Mouse (Mus musculus) large intestine, adult 2 months (tissue): Measurements from ENCODE around the gene Fgfr2. TPM values are rescaled to one million over a fixed set of nuclear protein-coding genes. Genes with fewer than 3 reads are reported as not detected.

Experiments used
- DNase-seq: peaks from one replicate; pipeline ENCODE4 v3.0.0-alpha.2; 2012; ENCODE audit warnings: low read depth, low spot score
- WGBS: fragments of 180-500 bp; shearing (Covaris S2); methylation state at CpG from one replicate; pipeline ENCODE4 v1.1.7; 2018; 5-methylcytosine and 5-hydroxymethylcytosine counted together
- polyA plus RNA-seq: library from polyadenylated mRNA; depleted of rRNA; stranded (reverse); fragments of >200 nt; gene quantifications from 2 replicates; pipeline ENCODE4 v1.2.3, GENCODE M21; 2012

Fgfr2 gene
- polyA plus RNA-seq, 1 experiment, result 35.0 TPM

DNA sequence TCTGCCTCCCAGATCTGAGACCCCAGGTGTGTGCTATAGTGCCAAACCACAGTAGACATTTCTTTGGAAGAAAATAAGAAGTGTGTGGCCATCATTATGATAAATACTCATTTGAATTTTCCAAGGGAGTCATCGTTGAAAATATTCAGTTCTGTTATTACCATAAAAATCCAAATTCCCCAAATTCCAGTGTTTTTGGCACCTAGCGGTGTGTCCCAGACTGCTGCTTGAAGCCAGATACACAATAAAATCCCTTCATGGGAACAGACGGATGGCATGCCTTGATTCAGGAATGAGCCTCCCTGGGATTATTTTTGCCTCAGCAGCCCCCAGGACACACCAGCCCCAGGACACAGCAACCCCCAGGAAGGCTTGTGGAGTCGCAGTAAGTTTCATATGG, 1003.3 kb downstream of the Fgfr2 start:
- 80% methylated on average over 4 of the region's 4 CpGs for WGBS
- no peak for DNase-seq

DNA sequence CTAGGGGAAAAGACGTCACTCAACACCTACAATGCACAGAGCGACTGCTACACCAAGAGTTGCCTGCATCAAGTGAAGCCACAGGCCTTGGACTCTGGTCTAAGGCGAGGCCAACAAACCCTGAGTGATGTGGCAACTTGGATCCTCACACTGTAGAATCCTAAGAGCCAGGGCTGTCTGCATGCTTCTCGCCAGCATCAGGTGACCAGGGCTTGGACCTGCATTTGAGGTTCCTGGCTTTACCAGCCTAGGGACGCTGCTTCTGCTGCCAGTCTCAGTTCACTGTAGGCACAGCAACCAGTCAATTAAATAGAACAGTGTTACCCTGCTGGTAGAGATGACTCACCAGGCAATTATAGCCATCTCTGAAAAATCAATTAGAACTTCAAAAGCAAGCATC, 1011.4 kb downstream of the Fgfr2 start:
- 57% methylated on average over 5 of the region's 5 CpGs for WGBS
- DNase-seq, result no peak

GRCm38 (mm10) chr7:132110308-132110707, 1012.8 kb downstream of the Fgfr2 start:
- no peak for DNase-seq
- 64% methylated on average over 3 of the region's 3 CpGs for WGBS

DNA sequence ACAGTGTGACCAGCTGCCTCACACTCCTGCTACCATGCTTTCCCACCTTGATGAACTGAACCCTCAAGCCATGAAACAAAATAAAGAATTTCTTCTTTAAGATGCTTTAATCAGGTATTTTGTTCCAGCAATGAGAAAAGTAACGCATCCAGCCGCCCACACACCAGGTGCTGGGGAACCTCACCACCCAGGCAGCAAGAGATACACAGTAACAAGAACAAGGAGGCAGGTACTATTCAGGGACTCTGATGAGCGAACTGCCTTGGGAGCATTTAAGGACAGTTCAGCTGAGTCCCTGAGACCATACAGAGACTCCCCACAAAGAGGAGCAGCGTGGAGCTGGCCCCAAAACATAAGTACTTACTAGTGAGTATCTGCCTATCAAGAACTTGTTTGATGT, 1016.3 kb downstream of the Fgfr2 start:
- WGBS, result 80% methylated on average over 4 of the region's 4 CpGs
- no peak for DNase-seq

DNA sequence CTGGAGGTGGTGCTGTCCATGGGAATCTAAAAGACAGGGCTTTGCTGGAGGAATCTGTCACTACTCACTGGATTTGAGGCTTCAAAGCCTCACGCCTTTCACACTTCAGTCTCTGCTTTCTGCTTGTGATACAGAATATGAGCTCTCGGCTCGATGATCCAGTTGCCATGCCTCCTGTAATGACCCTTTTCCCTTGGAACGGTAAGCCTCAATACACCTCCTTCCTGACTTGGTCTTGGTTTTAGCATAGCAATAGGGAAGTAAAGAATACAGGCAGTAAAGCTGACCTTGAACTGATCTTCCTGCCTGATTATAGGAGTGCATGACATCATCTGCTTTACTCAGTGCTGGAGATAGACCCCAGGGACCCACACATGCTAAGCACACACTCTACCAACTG, 1017.8 kb downstream of the Fgfr2 start:
- no peak for DNase-seq
- WGBS, result 55% methylated on average over 4 of the region's 4 CpGs

GRCm38 (mm10) chr7:132098441-132098840, 1024.7 kb downstream of the Fgfr2 start:
- DNase-seq, result no peak
- whole genome bisulfite sequencing, result 64% methylated on average over 4 of the region's 4 CpGs

DNA sequence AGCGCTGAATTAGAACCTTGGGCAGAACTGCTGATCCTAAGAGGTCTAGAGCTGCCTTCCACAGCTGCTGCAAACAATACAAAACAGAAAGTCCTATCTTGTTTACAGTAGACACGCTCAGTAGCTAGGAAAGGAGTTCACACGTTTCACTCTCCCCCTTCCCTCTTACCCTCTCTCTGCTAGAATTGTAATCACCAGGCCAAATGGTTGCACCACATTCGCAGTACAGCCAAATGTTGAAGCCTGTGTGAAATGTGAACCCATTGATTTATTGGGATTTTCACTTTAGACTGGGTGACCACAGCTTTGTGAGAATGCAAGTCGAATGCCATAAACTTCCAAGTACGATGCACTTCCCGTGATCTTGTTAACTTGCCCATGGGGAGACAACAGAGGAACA, 1028.5 kb downstream of the Fgfr2 start:
- WGBS, result 67% methylated on average over 7 of the region's 7 CpGs
- no peak for DNase-seq

GRCm38 (mm10) chr7:132091551-132091950, 1031.6 kb downstream of the Fgfr2 start:
- WGBS, result 63% methylated on average over 7 of the region's 7 CpGs
- DNase-seq, result no peak

- no peak for DNase-seq
Observed at GRCm38 (mm10) chr7:132088606-132089005, 1034.5 kb downstream of the Fgfr2 start.

DNA sequence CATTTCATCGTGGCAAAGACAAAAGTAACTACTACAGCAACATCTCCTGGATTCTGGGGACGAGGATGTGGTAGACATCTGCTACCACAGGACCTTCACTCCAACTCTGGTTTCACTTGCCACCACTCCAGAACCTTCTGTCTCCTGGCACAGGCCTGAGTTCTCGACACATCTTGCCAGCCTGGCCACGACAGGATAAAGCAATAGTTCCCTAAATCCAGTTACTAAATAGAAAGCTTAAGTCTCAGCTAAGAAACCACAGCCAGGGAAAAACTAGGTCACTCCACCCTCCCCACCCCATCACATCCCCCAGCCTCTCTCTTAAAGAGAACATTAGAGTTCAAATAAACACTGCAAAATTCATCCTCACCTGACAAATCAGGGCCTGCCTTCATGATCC, 1035.0 kb downstream of the Fgfr2 start:
- 58% methylated on average over 4 of the region's 4 CpGs for WGBS
- no peak for DNase-seq

More at GRCm38 (mm10) chr7:132088606-132089005, 1034.5 kb downstream of the Fgfr2 start:
- WGBS, result 59% methylated on average over 6 of the region's 6 CpGs

- WGBS, result 38% methylated on average over 1 of the region's 1 CpGs
- no peak for DNase-seq
Observed at GRCm38 (mm10) chr7:132075825-132076224, 1047.3 kb downstream of the Fgfr2 start.

DNA sequence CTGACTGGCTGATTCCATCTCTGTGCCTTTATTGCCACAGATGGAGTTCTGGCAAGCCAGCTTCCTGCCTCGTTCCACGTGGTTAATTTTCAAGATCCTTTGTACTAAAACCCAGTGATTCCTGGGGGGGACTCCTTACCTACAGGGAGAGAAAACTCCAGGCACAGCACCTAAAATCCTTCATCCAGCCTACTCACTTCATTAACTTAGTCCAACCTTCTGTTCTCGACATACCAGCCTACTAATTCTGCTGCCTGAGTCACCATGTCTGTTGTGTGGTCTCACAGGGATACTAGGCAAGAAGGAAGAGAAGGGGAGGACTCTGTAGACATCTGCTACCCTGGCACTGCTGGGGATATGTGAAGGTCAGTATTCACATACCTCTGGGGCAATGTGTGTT, 1048.6 kb downstream of the Fgfr2 start:
- DNase-seq, result no peak
- WGBS, result 59% methylated on average over 3 of the region's 3 CpGs

DNA sequence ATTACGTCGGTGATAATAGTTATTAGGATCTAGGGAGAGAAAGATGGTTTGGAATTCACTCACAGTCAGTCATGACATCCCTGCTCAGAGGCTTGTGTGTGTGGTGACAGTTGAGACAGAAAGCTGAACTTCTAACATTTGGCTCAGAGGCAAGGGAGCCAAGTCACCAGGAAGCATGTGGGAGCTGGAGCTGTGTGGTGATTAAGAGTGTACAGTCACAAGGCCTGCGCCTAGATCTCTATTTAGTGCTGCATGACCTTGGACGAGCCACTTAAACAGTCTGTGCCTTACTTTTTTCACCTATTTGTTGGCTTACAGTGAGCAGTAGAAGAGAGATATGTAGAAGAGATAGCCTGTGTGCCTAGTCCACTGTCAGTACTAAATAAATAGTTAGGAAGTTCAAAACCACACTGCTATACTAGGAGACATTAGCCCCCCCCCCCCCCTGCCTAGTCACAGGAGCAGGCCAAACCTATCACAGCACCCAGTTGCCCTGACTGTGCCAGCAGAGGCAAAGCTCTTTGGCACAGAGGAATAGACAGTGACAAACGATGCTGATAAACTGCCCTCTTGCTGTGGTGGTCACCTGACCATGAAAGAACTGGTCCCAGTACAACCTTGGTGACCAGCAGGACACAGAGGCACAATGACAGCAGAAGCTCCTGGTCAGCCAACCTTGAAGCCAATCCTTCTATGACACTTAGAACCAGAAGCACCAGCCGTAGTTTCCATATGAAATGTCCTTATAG, 1052.1 kb downstream of the Fgfr2 start:
- 76% methylated on average over 6 of the region's 6 CpGs for WGBS

GRCm38 (mm10) chr7:132067951-132068350, 1055.2 kb downstream of the Fgfr2 start:
- no peak for DNase-seq
- 77% methylated on average over 5 of the region's 5 CpGs for WGBS

More for the DNA sequence above, 1052.1 kb downstream of the Fgfr2 start:
- no peak for DNase-seq

DNA sequence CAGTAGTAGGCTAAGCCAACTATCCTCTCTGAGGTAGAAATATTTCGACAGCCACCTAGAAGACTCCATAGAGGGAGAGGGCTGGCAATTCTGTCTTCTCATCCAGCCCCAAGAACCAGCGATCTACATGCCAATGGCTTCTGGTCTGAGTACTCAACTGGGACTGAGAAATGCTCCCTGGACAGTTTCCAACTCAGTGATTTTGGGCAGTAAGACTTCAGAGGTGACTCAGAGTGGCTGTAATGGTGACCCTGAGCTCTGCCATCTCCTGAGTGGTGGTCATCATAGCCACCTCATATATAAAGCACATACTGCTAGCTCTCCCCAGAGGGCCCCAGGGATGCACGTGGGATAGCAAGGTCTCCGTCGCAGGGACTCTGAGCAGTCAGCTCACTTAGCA, 1055.6 kb downstream of the Fgfr2 start:
- 76% methylated on average over 5 of the region's 5 CpGs for WGBS
- DNase-seq, result no peak

DNA sequence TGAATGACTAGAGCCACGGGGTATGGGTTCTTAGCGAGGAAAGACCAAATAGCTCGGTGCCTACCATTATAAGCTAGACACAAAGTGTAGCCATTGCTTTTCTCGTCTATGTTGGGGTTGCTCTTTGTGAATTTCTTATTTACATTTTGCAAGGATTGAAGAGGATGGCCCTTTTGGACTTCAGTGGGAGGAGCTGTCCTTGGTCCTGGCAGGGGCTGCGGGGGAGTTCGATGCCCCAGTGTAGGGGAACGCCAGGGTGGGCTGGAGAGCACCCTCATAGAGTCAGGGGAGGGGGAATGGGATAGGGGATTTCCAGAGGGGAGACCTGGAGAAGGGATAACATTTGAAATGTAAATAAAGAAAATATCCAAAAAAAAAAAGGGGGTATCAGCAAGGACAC, 1063.0 kb downstream of the Fgfr2 start:
- WGBS, result 74% methylated on average over 7 of the region's 7 CpGs
- DNase-seq, result no peak

GRCm38 (mm10) chr7:132056565-132056964, 1066.6 kb downstream of the Fgfr2 start:
- DNase-seq, result no peak
- 70% methylated on average over 7 of the region's 7 CpGs for WGBS

GRCm38 (mm10) chr7:132046662-132047061, 1076.5 kb downstream of the Fgfr2 start:
- DNase-seq, result no peak
- 44% methylated on average over 4 of the region's 4 CpGs for WGBS

- DNase-seq, result no peak
- WGBS, result 35% methylated on average over 6 of the region's 6 CpGs
Observed at GRCm38 (mm10) chr7:132031940-132032531, 1091.1 kb downstream of the Fgfr2 start.

DNA sequence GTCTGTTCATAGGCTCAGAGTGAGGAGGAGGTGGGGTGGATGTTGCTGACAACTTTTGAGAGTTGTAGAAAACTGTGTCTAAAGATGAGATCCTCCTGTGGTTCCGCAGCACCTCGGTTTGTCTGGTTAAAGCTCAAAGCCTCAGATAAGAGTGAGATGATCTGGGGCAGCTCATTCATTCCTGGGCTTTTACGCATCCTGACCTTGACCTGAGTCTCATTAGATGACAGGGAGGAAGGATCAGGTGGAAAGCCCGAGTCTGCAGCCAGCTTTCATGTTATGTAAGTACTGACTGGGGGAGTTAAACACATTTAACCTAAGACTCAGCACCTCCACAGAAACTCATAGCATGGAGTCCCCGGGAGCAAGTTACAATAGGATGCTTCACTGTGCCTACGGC, 1096.5 kb downstream of the Fgfr2 start:
- WGBS, result 46% methylated on average over 6 of the region's 6 CpGs
- DNase-seq, result no peak

- WGBS, result 69% methylated on average over 6 of the region's 6 CpGs
- no peak for DNase-seq
Observed at GRCm38 (mm10) chr7:132025591-132025990, 1097.6 kb downstream of the Fgfr2 start.
